Mouse (Mus musculus) limb, embryonic 14.5 days (tissue): ENCODE results near the gene Epb41l2. TPM values are rescaled to one million over a fixed set of nuclear protein-coding genes. Genes with fewer than 3 reads are reported as not detected.
A peak's percentile ranks its signal among the peaks of the same experiment; 100 is the strongest.

Experiments
- ATAC-seq: fragments of 200-750 bp; cut with Nextera tagmentation; 2 replicates; pipeline ENCODE4 v1.8.0; 2017; ENCODE audit warnings: low read depth, moderate number of reproducible peaks, moderate TSS enrichment; ENCODE audit not compliant: low FRiP score
- DNase-seq: peaks from one replicate; pipeline ENCODE4 v3.0.0-alpha.2; 2015; ENCODE audit warnings: low spot score
- H3K27ac ChIP-seq: fragments of 300-500 bp; sonication (generic); replicated peaks from 2 replicates; pipeline ENCODE4 v1.5.1; 2014; ENCODE audit warnings: low read depth, mild to moderate bottlenecking, low read length, moderate library complexity, mixed read lengths
- H3K27me3 ChIP-seq: fragments of 300-500 bp; sonication (generic); 2 replicates; pipeline ENCODE4 v1.6.1; 2014; ENCODE audit warnings: low read length, mixed read lengths; ENCODE audit not compliant: control insufficient read depth, insufficient read depth
- H3K36me3 ChIP-seq: fragments of 300-500 bp; sonication (generic); 2 replicates; pipeline ENCODE4 v1.6.1; 2014; ENCODE audit warnings: mild to moderate bottlenecking, low read length, moderate library complexity, mixed read lengths; ENCODE audit not compliant: control insufficient read depth, insufficient read depth
- H3K4me1 ChIP-seq: fragments of 300-500 bp; sonication (generic); 2 replicates; pipeline ENCODE4 v1.6.1; 2014; ENCODE audit warnings: antibody characterized with exemption, low read length, mixed read lengths; ENCODE audit not compliant: control insufficient read depth, insufficient read depth
- H3K4me2 ChIP-seq: fragments of 300-500 bp; sonication (generic); replicated peaks from 2 replicates; pipeline ENCODE4 v1.6.1; 2014; ENCODE audit warnings: low read depth, mild to moderate bottlenecking, low read length, moderate library complexity; ENCODE audit not compliant: severe bottlenecking
- H3K4me3 ChIP-seq: fragments of 300-500 bp; sonication (generic); replicated peaks from 2 replicates; pipeline ENCODE4 v1.5.1; 2014; ENCODE audit warnings: low read length
- H3K9ac ChIP-seq: fragments of 300-500 bp; sonication (generic); 2 replicates; pipeline ENCODE4 v1.6.1; 2014; ENCODE audit warnings: mild to moderate bottlenecking, low read depth, low read length, moderate library complexity; ENCODE audit not compliant: severe bottlenecking
- H3K9me3 ChIP-seq: fragments of 300-500 bp; sonication (generic); 2 replicates; pipeline ENCODE4 v1.6.1; 2016; ENCODE audit warnings: low read length; ENCODE audit not compliant: control insufficient read depth
- POLR2A ChIP-seq: fragments of 200-500 bp; IDR thresholded peaks from 2 replicates; pipeline ENCODE4 v1.8.0; 2012; ENCODE audit warnings: inconsistent platforms, mild to moderate bottlenecking, moderate library complexity, borderline replicate concordance; ENCODE audit not compliant: insufficient read depth, insufficient read length; ENCODE audit errors: extremely low read depth
- WGBS: fragments of 180-500 bp; shearing (Covaris S2); extraction: QIAGEN DNeasy Blood & Tissue Kit; methylation state at CpG from one replicate; pipeline ENCODE4 v1.1.7; 2014; 5-methylcytosine and 5-hydroxymethylcytosine counted together
- polyA plus RNA-seq, 2 experiments: library from polyadenylated mRNA; depleted of rRNA in 1 of 2; stranded (reverse) in 1 of 2; unstranded in 1 of 2; fragments of >200 nt; fragmentation: Nextera tagmentation in 1 of 2; extraction: Ambion mirVana in 1 of 2; gene quantifications; 2 replicates each; pipeline versions ENCODE4 v1.2.1 to v1.2.3; 2012 to 2014

Gene Epb41l2
- polyA plus RNA-seq, 2 experiments, result 78.1 to 143 TPM

DNA sequence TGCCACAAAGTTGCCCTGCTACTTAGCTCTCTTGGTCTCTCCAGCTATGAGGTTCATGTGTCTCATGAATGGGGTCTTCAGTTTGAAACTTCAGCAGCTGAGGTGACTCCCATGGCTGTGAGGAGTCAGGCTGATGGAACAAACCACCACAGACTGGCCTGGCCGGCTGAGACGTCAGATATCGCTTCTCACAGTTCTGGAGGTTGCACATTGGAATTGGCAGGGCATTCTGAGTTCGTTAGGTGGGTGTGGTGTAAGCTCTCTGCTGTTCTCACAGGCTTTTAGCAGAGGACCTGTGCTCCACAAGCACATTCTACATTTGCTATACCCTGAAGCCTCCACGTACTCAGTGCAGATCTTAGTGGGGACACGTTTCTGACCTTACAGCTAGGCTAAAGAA is 71.3 kb downstream of the Epb41l2 start:
- H3K36me3 ChIP-seq, result no peaks in the 10 kb centered on the region
- H3K4me3 ChIP-seq, result no peak overlapping the region
- H3K9ac ChIP-seq, result no peak overlapping the region
- H3K9me3 ChIP-seq, result no peaks in the 10 kb centered on the region
- no peak for TF ChIP-seq POLR2A
- no peak for DNase-seq
- no peak for ATAC-seq
- no peaks in the 10 kb centered on the region for H3K27me3 ChIP-seq
- peak overlapping the region; percentile 48 for H3K27ac ChIP-seq
- H3K4me1 ChIP-seq, result peaks cover 56% of the 10 kb centered on the region
- 29% methylated on average over 6 of the region's 6 CpGs for WGBS
- H3K4me2 ChIP-seq, result no peak overlapping the region

DNA sequence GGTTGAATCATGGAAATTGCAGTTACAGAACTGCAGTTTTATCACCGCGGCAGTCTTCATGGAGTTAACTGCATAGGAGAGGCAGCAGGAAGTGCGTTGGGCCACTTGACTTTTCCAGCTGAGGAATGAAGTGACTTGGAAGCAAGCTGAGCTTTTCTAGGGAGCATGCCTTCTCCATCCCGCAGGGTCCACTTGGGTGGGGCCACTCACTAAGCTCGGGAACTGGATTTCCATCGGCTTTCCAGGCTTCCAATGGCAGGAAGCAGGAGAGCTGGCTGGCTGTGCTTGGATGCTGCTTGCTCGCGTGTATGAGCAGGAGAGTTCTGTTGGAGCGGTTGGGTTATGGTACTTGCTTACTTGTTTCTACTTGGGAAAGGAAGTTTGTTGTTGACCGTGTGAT is 72.8 kb downstream of the Epb41l2 start:
- no peak overlapping the region; the same call in 1 of the 2 replicates for H3K4me2 ChIP-seq
- no peak for TF ChIP-seq POLR2A
- H3K9me3 ChIP-seq, result no peaks in the 10 kb centered on the region
- H3K27me3 ChIP-seq, result no peaks in the 10 kb centered on the region
- peak; percentile 51; the same call in 1 of the 2 replicates for ATAC-seq
- 0 out of 2 replicates have a peak overlapping the region, but pooled peaks have one; percentile 40 for H3K27ac ChIP-seq
- no peak overlapping the region for H3K4me3 ChIP-seq
- peak; percentile 77 for DNase-seq
- H3K4me1 ChIP-seq, result peaks cover 49% of the 10 kb centered on the region
- H3K36me3 ChIP-seq, result no peaks in the 10 kb centered on the region
- H3K9ac ChIP-seq, result no peak overlapping the region
- 46% methylated on average over 10 of the region's 10 CpGs for WGBS

GRCm38 (mm10) chr10:25432938-25433337 is 73.3 kb downstream of the Epb41l2 start:
- DNase-seq, result no peak
- Histone ChIP-seq H3K9ac (no peak overlapping the region), H3K27ac (no peak overlapping the region), H3K27me3 (no peaks in the 10 kb centered on the region), H3K4me2 (no peak overlapping the region), H3K36me3 (no peaks in the 10 kb centered on the region), H3K4me3 (no peak overlapping the region), H3K4me1 (peaks cover 48% of the 10 kb centered on the region), H3K9me3 (no peaks in the 10 kb centered on the region)
- no peak for TF ChIP-seq POLR2A
- no peak for ATAC-seq
- 49% methylated on average over 5 of the region's 5 CpGs for WGBS

- Histone ChIP-seq H3K4me2 (no peak overlapping the region), H3K36me3 (no peaks in the 10 kb centered on the region), H3K27ac (no peak overlapping the region), H3K4me3 (no peak overlapping the region), H3K27me3 (no peaks in the 10 kb centered on the region), H3K9ac (no peak overlapping the region), H3K9me3 (no peaks in the 10 kb centered on the region), H3K4me1 (peaks cover 48% of the 10 kb centered on the region)
- 26% methylated on average over 3 of the region's 3 CpGs for WGBS
- no peak for DNase-seq
- no peak for ATAC-seq
- TF ChIP-seq POLR2A, result no peak
Measured at GRCm38 (mm10) chr10:25433524-25433923, 73.9 kb downstream of the Epb41l2 start.

GRCm38 (mm10) chr10:25434358-25435044 is 74.9 kb downstream of the Epb41l2 start:
- Histone ChIP-seq H3K27ac (no peak overlapping the region), H3K9me3 (no peaks in the 10 kb centered on the region), H3K4me1 (peaks cover 44% of the 10 kb centered on the region), H3K9ac (no peak overlapping the region), H3K27me3 (no peaks in the 10 kb centered on the region), H3K36me3 (no peaks in the 10 kb centered on the region), H3K4me2 (no peak overlapping the region), H3K4me3 (no peak overlapping the region)
- ATAC-seq (no peak), DNase-seq (no peak)
- 67% methylated on average over 13 of the region's 13 CpGs for WGBS
- no peak for TF ChIP-seq POLR2A
